Mouse (Mus musculus): ENCODE results near the gene 1700012B07Rik.

1700012B07Rik gene

GRCm38 (mm10) chr11:109827946-109828345, at the start of gene 1700012B07Rik:
1700012B07Rik (minus strand) TSS chr11:109828046.
- DNase-seq (ENCODE audit: low read depth): no peak

GRCm38 (mm10) chr11:109876767-109877166, 48.9 kb upstream of the 1700012B07Rik start:
- DNase-seq (ENCODE audit: low read depth): no peak

GRCm38 (mm10) chr11:109875834-109876233, 48.0 kb upstream of the 1700012B07Rik start:
- no peak for DNase-seq (ENCODE audit: low read depth)

GRCm38 (mm10) chr11:109875525-109875802, 47.6 kb upstream of the 1700012B07Rik start:
- no peak for DNase-seq (ENCODE audit: low read depth)

- DNase-seq (ENCODE audit: low read depth): no peak
Observed at GRCm38 (mm10) chr11:109874651-109875524, 47.0 kb upstream of the 1700012B07Rik start.

GRCm38 (mm10) chr11:109873852-109874610, 46.2 kb upstream of the 1700012B07Rik start:
- no peak for DNase-seq (ENCODE audit: low read depth)

GRCm38 (mm10) chr11:109873161-109873775, 45.4 kb upstream of the 1700012B07Rik start:
- DNase-seq (ENCODE audit: low read depth): no peak

GRCm38 (mm10) chr11:109872674-109873073, 44.8 kb upstream of the 1700012B07Rik start:
- no peak for DNase-seq (ENCODE audit: low read depth)

GRCm38 (mm10) chr11:109872056-109872455, 44.2 kb upstream of the 1700012B07Rik start:
- DNase-seq (ENCODE audit: low read depth): no peak

- DNase-seq (ENCODE audit: low read depth): no peak
Observed at GRCm38 (mm10) chr11:109867861-109868260, 40.0 kb upstream of the 1700012B07Rik start.

GRCm38 (mm10) chr11:109866537-109867160, 38.8 kb upstream of the 1700012B07Rik start:
- DNase-seq (ENCODE audit: low read depth): no peak

- DNase-seq (ENCODE audit: low read depth): no peak
Observed at GRCm38 (mm10) chr11:109865526-109865925, 37.7 kb upstream of the 1700012B07Rik start.

GRCm38 (mm10) chr11:109863951-109864350, 36.1 kb upstream of the 1700012B07Rik start:
- DNase-seq (ENCODE audit: low read depth): no peak

GRCm38 (mm10) chr11:109863194-109863746, 35.4 kb upstream of the 1700012B07Rik start:
- DNase-seq (ENCODE audit: low read depth): no peak

- peak; percentile 78 for DNase-seq (ENCODE audit: low read depth)
Observed at GRCm38 (mm10) chr11:109860508-109860907, 32.7 kb upstream of the 1700012B07Rik start.

- DNase-seq (ENCODE audit: low read depth): peak; percentile 49
Observed at GRCm38 (mm10) chr11:109859939-109860469, 32.2 kb upstream of the 1700012B07Rik start.

GRCm38 (mm10) chr11:109859441-109859840, 31.6 kb upstream of the 1700012B07Rik start:
- no peak for DNase-seq (ENCODE audit: low read depth)

GRCm38 (mm10) chr11:109857086-109857485, 29.2 kb upstream of the 1700012B07Rik start:
- no peak for DNase-seq (ENCODE audit: low read depth)

GRCm38 (mm10) chr11:109854056-109854455, 26.2 kb upstream of the 1700012B07Rik start:
- no peak for DNase-seq (ENCODE audit: low read depth)

GRCm38 (mm10) chr11:109853228-109853966, 25.6 kb upstream of the 1700012B07Rik start:
- no peak for DNase-seq (ENCODE audit: low read depth)

- DNase-seq (ENCODE audit: low read depth): no peak
Observed at GRCm38 (mm10) chr11:109851996-109852395, 24.1 kb upstream of the 1700012B07Rik start.
